Mouse (Mus musculus) T-helper 2 cell (primary cell): Measurements from ENCODE around the gene Ankef1.

Source experiments
- in situ Hi-C: fragments of 300-600 bp; cut with MboI, MseI; formaldehyde crosslinking; loops from one replicate; pipeline ENCODE4 v1.15.1; 2025; ENCODE audit warnings: high pct_unique_total_duplicates

Gene Ankef1

GRCm38 (mm10) chr2:136501651-136502050, at the start of gene Ankef1:
Gene Ankef1 (plus strand): TSS chr2:136501910.
- in situ Hi-C loops, result no loop called here

- in situ Hi-C loops, result no loop called here
Measured at GRCm38 (mm10) chr2:136456468-136456867, 45.2 kb upstream of the Ankef1 start.

- in situ Hi-C loops, result no loop called here
Measured at GRCm38 (mm10) chr2:136456875-136457274, 44.8 kb upstream of the Ankef1 start.

GRCm38 (mm10) chr2:136477656-136478055, 24.1 kb upstream of the Ankef1 start:
- in situ Hi-C loops, result no loop called here

- in situ Hi-C loops, result no loop called here
Measured at GRCm38 (mm10) chr2:136482269-136482668, 19.4 kb upstream of the Ankef1 start.

GRCm38 (mm10) chr2:136483058-136483457, 18.7 kb upstream of the Ankef1 start:
- in situ Hi-C loops, result no loop called here

- in situ Hi-C loops, result no loop called here
Measured at GRCm38 (mm10) chr2:136484955-136485354, 16.8 kb upstream of the Ankef1 start.

- in situ Hi-C loops, result no loop called here
Measured at GRCm38 (mm10) chr2:136485401-136485800, 16.3 kb upstream of the Ankef1 start.

GRCm38 (mm10) chr2:136485815-136486619, 15.7 kb upstream of the Ankef1 start:
- in situ Hi-C loops, result no loop called here

- in situ Hi-C loops, result no loop called here
Measured at GRCm38 (mm10) chr2:136486986-136487385, 14.7 kb upstream of the Ankef1 start.

- in situ Hi-C loops, result no loop called here
Measured at GRCm38 (mm10) chr2:136511073-136511472, 9.4 kb downstream of the Ankef1 start.

GRCm38 (mm10) chr2:136511756-136512155, 10.0 kb downstream of the Ankef1 start:
- in situ Hi-C loops, result no loop called here

- in situ Hi-C loops, result no loop called here
Measured at GRCm38 (mm10) chr2:136512802-136513201, 11.1 kb downstream of the Ankef1 start.

GRCm38 (mm10) chr2:136513806-136514205, 12.1 kb downstream of the Ankef1 start:
- in situ Hi-C loops, result no loop called here

GRCm38 (mm10) chr2:136515501-136515900, 13.8 kb downstream of the Ankef1 start:
- in situ Hi-C loops, result no loop called here

- in situ Hi-C loops, result no loop called here
Measured at GRCm38 (mm10) chr2:136528937-136529336, 27.2 kb downstream of the Ankef1 start.

- in situ Hi-C loops, result no loop called here
Measured at GRCm38 (mm10) chr2:136532033-136532432, 30.3 kb downstream of the Ankef1 start.

GRCm38 (mm10) chr2:136558020-136558419, 56.3 kb downstream of the Ankef1 start:
- in situ Hi-C loops, result no loop called here

GRCm38 (mm10) chr2:136562336-136562735, 60.6 kb downstream of the Ankef1 start:
- in situ Hi-C loops, result no loop called here

GRCm38 (mm10) chr2:136570856-136571255, 69.1 kb downstream of the Ankef1 start:
- in situ Hi-C loops, result no loop called here

GRCm38 (mm10) chr2:136582762-136583161, 81.1 kb downstream of the Ankef1 start:
- in situ Hi-C loops, result no loop called here

GRCm38 (mm10) chr2:136588811-136589210, 87.1 kb downstream of the Ankef1 start:
- in situ Hi-C loops, result no loop called here

GRCm38 (mm10) chr2:136596451-136596850, 94.7 kb downstream of the Ankef1 start:
- in situ Hi-C loops, result no loop called here

- in situ Hi-C loops, result no loop called here
Measured at GRCm38 (mm10) chr2:136598743-136599142, 97.0 kb downstream of the Ankef1 start.
